Mouse (Mus musculus) neural tube, embryonic 11.5 days (tissue): ENCODE data around the gene Tyk2. TPM values are rescaled to one million over a fixed set of nuclear protein-coding genes. Genes with fewer than 3 reads are reported as not detected.

Experiments used
- ATAC-seq: fragments of 200-750 bp; cut with Nextera tagmentation; 2 replicates; pipeline ENCODE4 v1.8.0; 2017; ENCODE audit warnings: moderate number of reproducible peaks, mild to moderate bottlenecking, moderate TSS enrichment, moderate library complexity; ENCODE audit not compliant: insufficient read depth, low FRiP score, low TSS enrichment
- DNase-seq: peaks from one replicate; pipeline ENCODE4 v3.0.0-alpha.2; 2015; ENCODE audit warnings: low spot score
- H3K27ac ChIP-seq: fragments of 300-500 bp; sonication (generic); 2 replicates; pipeline ENCODE4 v1.5.1; 2014; ENCODE audit warnings: low read depth, mild to moderate bottlenecking, low read length
- H3K27me3 ChIP-seq: fragments of 300-500 bp; sonication (generic); 2 replicates; pipeline ENCODE4 v1.6.1; 2014; ENCODE audit warnings: mild to moderate bottlenecking, low read length, mixed read lengths; ENCODE audit not compliant: control insufficient read depth, insufficient read depth
- H3K36me3 ChIP-seq: fragments of 300-500 bp; sonication (generic); 2 replicates; pipeline ENCODE4 v1.6.1; 2014; ENCODE audit warnings: mild to moderate bottlenecking, low read length, moderate library complexity, mixed read lengths; ENCODE audit not compliant: control insufficient read depth, insufficient read depth
- H3K4me1 ChIP-seq: fragments of 300-500 bp; sonication (generic); 2 replicates; pipeline ENCODE4 v1.6.1; 2014; ENCODE audit warnings: low read length, mixed read lengths; ENCODE audit not compliant: control insufficient read depth, insufficient read depth
- H3K4me2 ChIP-seq: fragments of 300-500 bp; sonication (generic); 2 replicates; pipeline ENCODE4 v1.6.1; 2014; ENCODE audit warnings: low read depth, mild to moderate bottlenecking, moderate library complexity
- H3K4me3 ChIP-seq: fragments of 300-500 bp; sonication (generic); 2 replicates; pipeline ENCODE4 v1.5.1; 2014; ENCODE audit warnings: low read depth, low read length
- H3K9ac ChIP-seq: fragments of 300-500 bp; sonication (generic); 2 replicates; pipeline ENCODE4 v1.6.1; 2014; ENCODE audit warnings: mild to moderate bottlenecking, low read length
- H3K9me3 ChIP-seq: fragments of 300-500 bp; sonication (generic); 2 replicates; pipeline ENCODE4 v1.6.1; 2016; ENCODE audit warnings: low read length; ENCODE audit not compliant: control insufficient read depth
- WGBS: fragments of 180-500 bp; shearing (Covaris S2); extraction: QIAGEN DNeasy Blood & Tissue Kit; methylation state at CpG from one replicate; pipeline ENCODE4 v1.1.7; 2014; 5-methylcytosine and 5-hydroxymethylcytosine counted together
- microRNA-seq: library from miRNA; unstranded; fragments of <30 nt; microRNA quantifications from one replicate; pipeline ENCODE4, GENCODE M21; 2016
- polyA plus RNA-seq: library from polyadenylated mRNA; unstranded; fragments of >200 nt; fragmentation: Nextera tagmentation; extraction: Ambion mirVana; gene quantifications from 2 replicates; pipeline ENCODE4 v1.2.1, GENCODE M21; 2014

The Tyk2 gene
- polyA plus RNA-seq, 1 experiment from 2014 or later, result 8.6 TPM

GRCm38 (mm10) chr9:21072641-21073040 is 58.4 kb downstream of the Tyk2 start:
- Histone ChIP-seq H3K27me3 (no peaks in the 10 kb centered on the region), H3K4me3 (peak overlapping the region; percentile 88), H3K27ac (no peak overlapping the region), H3K9ac (peak overlapping the region; percentile 91), H3K36me3 (peaks cover 18% of the 10 kb centered on the region), H3K4me2 (peak overlapping the region; percentile 85), H3K9me3 (no peaks in the 10 kb centered on the region), H3K4me1 (peaks cover 4% of the 10 kb centered on the region; the same call in 1 of the 2 replicates)
- 21% methylated on average over 4 of the region's 4 CpGs for WGBS
- DNase-seq (no peak), ATAC-seq (no peak)

DNA sequence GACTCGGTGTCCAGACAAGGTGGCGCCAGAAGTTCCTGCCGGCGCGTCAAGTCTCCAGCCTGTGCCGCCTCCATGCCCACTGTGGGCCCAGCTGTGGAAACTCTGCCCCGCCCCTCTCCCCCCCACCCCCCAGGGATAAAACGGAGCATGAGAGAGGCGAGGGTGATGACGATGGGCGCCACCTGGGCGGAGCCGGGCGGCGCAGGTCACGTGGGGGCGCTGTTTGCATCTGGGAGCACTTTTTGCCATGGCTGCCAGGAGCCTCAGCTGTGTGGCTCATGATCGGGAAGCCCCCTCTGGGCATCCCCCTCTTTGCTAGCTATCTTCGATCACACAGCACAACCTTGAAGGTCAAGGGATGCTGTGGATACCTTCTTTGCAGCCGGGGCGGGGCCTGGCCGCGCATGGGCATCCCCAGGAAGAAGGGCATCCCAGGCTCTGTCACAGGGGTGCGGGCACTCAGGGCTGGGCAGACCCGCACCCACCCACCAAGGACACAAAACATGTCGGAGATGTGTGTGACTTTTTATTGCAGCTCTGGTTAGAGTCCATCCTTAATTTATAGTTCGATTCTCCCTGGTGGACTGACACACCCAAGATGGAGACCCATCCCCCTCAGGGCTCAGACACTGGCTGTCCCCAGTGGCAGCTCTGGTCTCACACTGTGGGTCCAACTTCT is 63.9 kb downstream of the Tyk2 start, which contains the start of gene Zglp1:
Gene Zglp1, minus strand, starts transcription at position 88 of the 679 bp plus-strand sequence.
- DNase-seq (no peak), ATAC-seq (no peak)
- Histone ChIP-seq H3K9ac (no peak within 1 kb of the TSS), H3K4me1 (no peaks in the 10 kb centered on the region), H3K4me3 (no peak within 1 kb of the TSS), H3K27ac (no peak within 1 kb of the TSS), H3K4me2 (no peak within 1 kb of the TSS), H3K36me3 (no peaks in the 10 kb centered on the region), H3K27me3 (no peaks in the 10 kb centered on the region), H3K9me3 (no peaks in the 10 kb centered on the region)
- WGBS, result 87% methylated on average over 27 of the region's 27 CpGs

- Histone ChIP-seq H3K36me3 (no peaks in the 10 kb centered on the region), H3K27ac (no peak overlapping the region), H3K4me1 (no peaks in the 10 kb centered on the region), H3K9ac (no peak overlapping the region), H3K4me2 (no peak overlapping the region), H3K4me3 (no peak overlapping the region), H3K27me3 (no peaks in the 10 kb centered on the region), H3K9me3 (no peaks in the 10 kb centered on the region)
- ATAC-seq (no peak), DNase-seq (no peak)
- 82% methylated on average over 2 of the region's 2 CpGs for WGBS
These were observed 68.1 kb downstream of the Tyk2 start for GRCm38 (mm10) chr9:21062928-21063327.

Small RNA genes within 50 kb of the gene (microRNA-seq; reads per million reads assigned to microRNA genes)
- gene Mir7082, result 1.0 reads per million

Other genes with a start within 250 kb of the Tyk2 start
- 60.8 and 64.0 TPM in 2 replicates for gene Ppan, start 243.1 kb downstream of the Tyk2 start, polyA plus RNA-seq
- gene Eif3g, start 232.6 kb downstream of the Tyk2 start, polyA plus RNA-seq, result 352 and 373 TPM in 2 replicates
- gene Dnmt1, start 171.4 kb downstream of the Tyk2 start, polyA plus RNA-seq, result 70.3 and 72.7 TPM in 2 replicates
- gene S1pr2, start 154.5 kb downstream of the Tyk2 start, polyA plus RNA-seq, result 24.8 and 28.5 TPM in 2 replicates
- gene Mrpl4, start 128.5 kb downstream of the Tyk2 start, polyA plus RNA-seq, result 131 and 135 TPM in 2 replicates
- 5.6 TPM in 2 replicates for gene Icam1, start 115.3 kb downstream of the Tyk2 start, polyA plus RNA-seq
- gene Icam4, start 101.9 kb downstream of the Tyk2 start, polyA plus RNA-seq, result 4.2 and 5.8 TPM in 2 replicates
- 0.11 TPM in 1 of 2 replicates, not detected in the other for gene Icam5, start 99.2 kb downstream of the Tyk2 start, polyA plus RNA-seq
- 1.2 and 1.9 TPM in 2 replicates for gene Zglp1, start 64.2 kb downstream of the Tyk2 start, polyA plus RNA-seq
- 0.82 and 0.97 TPM in 2 replicates for gene Gm49373, start 58.1 kb downstream of the Tyk2 start, polyA plus RNA-seq
- 52.0 and 55.5 TPM in 2 replicates for gene Fdx1l, start 57.6 kb downstream of the Tyk2 start, polyA plus RNA-seq
- 2.7 and 2.8 TPM in 2 replicates for gene Gm38431, start 39.2 kb downstream of the Tyk2 start, polyA plus RNA-seq
- gene Raver1, start 39.2 kb downstream of the Tyk2 start, polyA plus RNA-seq, result 88.4 and 90.7 TPM in 2 replicates
- 319 and 341 TPM in 2 replicates for gene Cdc37, start 18.7 kb upstream of the Tyk2 start, polyA plus RNA-seq
- 5.4 and 7.5 TPM in 2 replicates for gene Pde4a, start 34.5 kb upstream of the Tyk2 start, polyA plus RNA-seq
- gene Keap1, start 108.1 kb upstream of the Tyk2 start, polyA plus RNA-seq, result 32.3 and 34.1 TPM in 2 replicates
- gene S1pr5, start 117.2 kb upstream of the Tyk2 start, polyA plus RNA-seq, result 0.73 and 1.7 TPM in 2 replicates
- 47.2 and 55.1 TPM in 2 replicates for gene Atg4d, start 134.1 kb upstream of the Tyk2 start, polyA plus RNA-seq
- 15.0 and 15.5 TPM in 2 replicates for gene Kri1, start 156.7 kb upstream of the Tyk2 start, polyA plus RNA-seq
- gene Cdkn2d, start 160.2 kb upstream of the Tyk2 start, polyA plus RNA-seq, result 79.4 and 87.1 TPM in 2 replicates
- 2.0 and 2.7 TPM in 2 replicates for gene Ap1m2, start 181.1 kb upstream of the Tyk2 start, polyA plus RNA-seq
- gene Slc44a2, start 189.5 kb upstream of the Tyk2 start, polyA plus RNA-seq, result 79.1 and 81.5 TPM in 2 replicates
- gene Ilf3, start 236.6 kb upstream of the Tyk2 start, polyA plus RNA-seq, result 270 and 288 TPM in 2 replicates